Mouse (Mus musculus) inflammation-experienced regulatory T-cells, adult 6 months (primary cell): ENCODE measurements around the gene Gtf3c6. TPM values are rescaled to one million over a fixed set of nuclear protein-coding genes. Genes with fewer than 3 reads are reported as not detected.

Source experiments
- ATAC-seq: one replicate; pipeline ENCODE4 v1.8.0; 2017
- polyA plus RNA-seq, 3 experiments: library from polyadenylated mRNA; unstranded; fragments of 100-300 nt; shearing (Covaris generic); gene quantifications; one replicate each; pipeline ENCODE4 v1.2.1; 2017

Gtf3c6 gene
- polyA plus RNA-seq, 3 experiments from 2014 or later = 113 to 128 (median 121) TPM

DNA sequence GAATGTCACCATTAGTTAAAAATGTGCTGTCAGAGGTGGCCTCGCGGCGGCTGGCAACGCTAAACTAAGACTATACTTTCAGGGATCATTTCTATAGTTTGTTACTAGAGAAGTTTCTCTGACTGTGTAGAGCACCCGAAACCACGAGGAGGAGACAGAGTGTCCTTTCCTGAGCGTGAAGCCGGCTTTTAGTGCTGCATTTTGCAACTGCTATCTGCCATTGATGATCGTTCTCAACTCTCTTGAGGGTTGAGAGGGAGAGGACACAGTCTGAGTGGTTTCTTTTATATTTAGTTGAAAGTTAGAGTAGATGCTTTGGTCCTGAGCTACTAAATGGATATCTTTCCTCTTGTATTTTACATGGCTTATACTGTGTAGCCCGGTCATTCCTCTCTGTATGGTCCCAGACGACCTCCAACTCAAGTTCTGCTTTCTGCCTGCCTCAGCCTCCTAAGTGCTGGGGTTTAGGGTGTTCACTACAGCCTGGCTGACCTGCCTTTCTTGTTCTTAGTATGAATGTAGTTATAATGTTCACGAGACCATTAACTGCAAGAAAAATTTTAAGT lies 576 bp upstream of the Gtf3c6 start:
- peak; percentile 64 for ATAC-seq

DNA sequence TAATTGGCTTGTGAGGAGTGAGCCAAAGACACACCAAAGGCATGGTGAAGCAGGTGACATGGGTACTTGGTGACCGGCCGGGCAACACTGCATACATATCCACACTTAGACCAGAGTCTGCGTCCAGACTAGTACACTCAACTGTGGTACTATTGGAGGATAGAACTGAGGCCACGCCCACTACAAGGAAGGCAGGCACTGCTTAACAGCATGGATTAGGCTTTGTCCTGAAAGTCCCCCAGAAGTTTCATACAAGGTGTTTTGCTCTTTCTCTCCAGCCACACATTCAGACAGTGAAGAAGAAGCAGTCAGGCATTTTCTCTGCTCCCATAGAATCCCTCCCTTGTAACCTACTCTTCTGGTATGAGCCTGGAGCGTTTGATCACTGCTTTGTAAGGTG lies 1.2 kb downstream of the Gtf3c6 start:
- no peak for ATAC-seq

DNA sequence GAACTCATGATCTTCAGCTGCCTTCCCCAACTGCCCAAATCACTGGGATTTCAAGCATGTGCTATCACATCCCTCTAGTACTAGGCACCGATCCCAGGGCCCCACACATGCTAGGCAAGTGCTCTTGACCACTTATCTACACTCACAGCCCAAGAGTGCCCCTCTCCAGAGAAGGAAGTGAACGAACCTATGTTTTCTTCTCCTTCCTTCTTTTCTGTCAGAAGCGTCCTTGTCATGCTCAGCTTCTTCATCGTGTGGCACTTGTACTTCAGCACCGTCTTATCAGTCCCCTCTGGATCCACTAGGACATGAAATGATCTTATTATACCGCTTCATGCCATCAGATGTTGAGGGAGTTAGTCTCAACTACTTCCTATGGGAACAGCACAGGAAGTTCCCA lies 6.9 kb downstream of the Gtf3c6 start:
- ATAC-seq = no peak

DNA sequence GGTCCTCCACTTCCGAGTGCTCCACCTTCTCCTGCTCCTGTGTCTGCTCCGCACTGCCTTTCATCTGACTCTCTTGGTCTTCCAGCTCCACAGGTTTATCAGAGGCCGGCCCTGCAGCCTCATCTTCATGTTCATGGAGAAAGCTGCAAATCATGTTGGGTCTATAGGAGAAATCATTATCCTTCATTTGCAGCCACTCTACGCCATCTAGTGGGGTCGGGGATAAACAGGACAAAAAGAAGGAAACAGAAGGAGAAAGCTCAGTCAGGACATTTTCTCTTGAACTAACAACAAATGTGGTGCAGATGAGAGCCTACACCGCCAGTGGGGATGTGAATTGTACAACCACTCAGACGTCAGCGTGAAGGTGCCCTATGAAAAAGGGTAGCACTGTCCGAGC lies 8.3 kb downstream of the Gtf3c6 start:
- no peak for ATAC-seq

DNA sequence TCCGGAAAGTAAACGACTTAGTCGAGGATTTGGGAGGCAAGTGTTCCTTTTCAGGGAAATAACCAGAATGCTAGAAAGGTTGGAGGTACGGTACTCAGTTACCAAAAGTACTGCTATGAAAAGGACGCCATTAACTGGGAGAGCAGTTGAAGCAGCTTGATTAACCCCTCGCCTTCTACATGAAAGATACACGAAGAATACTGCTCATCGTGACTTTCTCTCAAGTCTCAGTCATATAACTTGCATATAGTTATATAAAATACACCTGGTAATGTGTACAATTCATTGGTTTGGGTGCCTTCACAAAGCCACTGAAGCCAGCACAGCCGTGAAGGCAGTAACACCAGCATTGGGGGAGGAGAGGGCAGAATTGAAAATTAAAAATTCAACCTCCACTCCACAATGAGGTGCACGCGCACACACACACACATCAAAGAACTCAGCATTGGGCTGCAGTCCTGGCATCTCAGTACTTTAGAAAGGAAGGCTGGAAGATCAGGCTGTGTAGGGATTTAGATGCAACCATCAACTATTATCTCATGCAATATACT lies 10.7 kb downstream of the Gtf3c6 start:
- peak; percentile 9 for ATAC-seq

DNA sequence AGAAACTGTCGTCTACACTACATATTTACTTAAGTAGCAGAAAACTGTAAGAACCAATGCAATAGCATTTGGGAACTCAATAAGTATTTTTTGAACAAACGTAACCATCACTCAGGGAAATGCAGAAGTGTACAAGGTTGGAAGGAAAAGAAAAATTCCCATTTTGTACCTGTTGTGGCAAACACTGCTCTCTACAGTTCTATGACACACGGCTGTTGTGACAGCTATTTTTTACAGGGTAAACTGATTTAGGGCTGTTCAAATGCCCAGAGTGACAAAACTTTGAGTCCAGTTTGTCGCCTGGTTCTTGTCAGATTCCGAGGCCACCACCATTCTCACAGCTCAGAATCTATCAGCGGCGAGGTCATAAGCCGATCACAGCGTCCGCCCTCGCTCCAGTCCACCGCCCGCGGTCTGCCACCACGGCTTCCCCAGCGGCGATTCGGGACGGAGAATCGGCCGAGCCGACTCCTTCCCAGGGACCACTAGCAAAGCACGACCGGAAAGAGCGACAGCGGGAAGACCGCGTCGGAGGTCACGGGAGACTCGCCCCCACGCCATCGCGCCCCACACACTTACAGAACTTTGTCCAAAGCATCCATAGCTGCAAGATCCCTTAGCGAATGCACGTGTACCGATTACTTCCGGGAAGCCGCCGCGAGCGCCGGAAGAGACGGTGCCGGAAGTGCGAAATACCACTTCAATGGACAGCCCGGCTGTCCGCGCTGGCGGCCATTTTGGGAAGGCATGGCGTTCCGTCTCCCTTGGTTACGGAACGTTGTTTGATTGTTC lies 11.3 kb downstream of the Gtf3c6 start, which contains the start of gene Rpf2:
Gene Rpf2, minus strand, starts transcription at position 663 of the 792 bp plus-strand sequence.
- peak; percentile 99 for ATAC-seq

DNA sequence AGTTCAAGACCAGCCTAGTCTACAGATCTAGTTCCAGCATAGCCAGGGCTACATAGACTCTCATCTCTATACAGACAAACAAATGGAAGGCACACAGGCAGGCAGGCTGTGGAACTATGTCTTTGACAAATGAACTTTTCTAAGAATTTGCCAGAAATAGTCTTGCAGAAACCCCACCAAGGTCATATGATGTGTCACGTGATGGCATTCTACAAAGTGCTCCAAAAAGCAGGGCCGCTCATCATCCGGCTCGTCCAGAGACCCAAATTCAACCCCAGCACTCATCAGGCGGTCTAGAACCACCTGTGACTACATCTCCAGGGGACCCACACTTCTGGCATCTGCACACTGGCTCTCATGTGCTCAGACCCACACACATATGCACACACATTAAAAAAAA lies 20.1 kb downstream of the Gtf3c6 start:
- ATAC-seq = no peak

DNA sequence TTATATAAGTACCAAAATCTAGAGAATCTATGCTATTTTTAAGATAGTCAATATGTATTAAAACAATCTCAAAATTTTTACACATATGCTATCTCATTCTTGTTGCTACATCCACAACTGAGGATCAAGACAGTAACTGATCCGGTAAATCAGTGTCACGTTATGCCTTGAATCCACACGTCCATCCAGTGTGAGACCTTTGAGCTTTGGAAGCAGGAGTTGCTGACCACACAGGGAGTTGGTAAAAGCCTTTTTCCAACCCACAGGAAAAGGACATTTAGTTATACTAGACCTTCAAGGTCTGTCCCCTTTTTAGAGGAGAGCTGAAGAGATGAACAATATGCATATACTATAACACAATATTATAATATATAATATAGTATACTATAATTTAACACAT lies 24.7 kb downstream of the Gtf3c6 start:
- ATAC-seq = no peak

DNA sequence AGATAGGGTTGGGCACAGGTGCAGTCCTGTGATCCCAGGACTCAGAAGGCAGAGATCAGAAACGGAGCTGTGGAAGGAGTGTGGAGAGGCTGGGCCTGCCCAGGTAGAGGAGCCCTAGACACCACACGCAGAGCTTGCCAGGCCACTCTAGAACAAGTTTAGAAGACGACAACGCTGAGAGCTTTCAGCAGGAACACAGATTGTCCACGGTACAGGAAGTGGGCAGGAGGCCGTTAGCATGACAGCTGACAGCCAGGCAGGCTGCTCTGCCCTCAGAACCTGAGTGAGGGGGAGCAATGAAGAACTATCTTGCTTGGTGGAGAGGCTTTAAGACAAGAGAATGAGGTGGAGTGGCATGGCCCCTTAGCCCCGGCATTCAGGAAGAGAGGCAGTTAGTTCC lies 25.5 kb downstream of the Gtf3c6 start:
- peak; percentile 52 for ATAC-seq

DNA sequence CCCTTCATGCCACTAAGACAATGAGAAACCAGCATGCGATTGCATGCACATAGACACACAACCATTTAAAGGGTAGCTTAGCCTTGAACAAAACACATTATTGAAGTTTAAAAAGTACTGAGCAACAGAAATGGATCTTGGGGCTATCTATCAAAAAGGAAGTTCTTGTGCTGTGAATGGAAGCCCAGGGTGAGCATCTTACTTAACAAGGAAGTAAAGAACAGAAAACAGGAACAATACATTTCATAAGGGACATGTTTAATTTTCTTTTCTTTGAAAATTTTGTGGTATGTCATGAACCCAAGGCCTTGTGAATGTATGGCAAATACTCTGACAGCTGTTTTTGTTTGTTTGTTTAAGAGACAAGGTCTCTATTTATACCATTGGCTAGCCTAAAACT lies 28.2 kb downstream of the Gtf3c6 start:
- ATAC-seq = no peak

DNA sequence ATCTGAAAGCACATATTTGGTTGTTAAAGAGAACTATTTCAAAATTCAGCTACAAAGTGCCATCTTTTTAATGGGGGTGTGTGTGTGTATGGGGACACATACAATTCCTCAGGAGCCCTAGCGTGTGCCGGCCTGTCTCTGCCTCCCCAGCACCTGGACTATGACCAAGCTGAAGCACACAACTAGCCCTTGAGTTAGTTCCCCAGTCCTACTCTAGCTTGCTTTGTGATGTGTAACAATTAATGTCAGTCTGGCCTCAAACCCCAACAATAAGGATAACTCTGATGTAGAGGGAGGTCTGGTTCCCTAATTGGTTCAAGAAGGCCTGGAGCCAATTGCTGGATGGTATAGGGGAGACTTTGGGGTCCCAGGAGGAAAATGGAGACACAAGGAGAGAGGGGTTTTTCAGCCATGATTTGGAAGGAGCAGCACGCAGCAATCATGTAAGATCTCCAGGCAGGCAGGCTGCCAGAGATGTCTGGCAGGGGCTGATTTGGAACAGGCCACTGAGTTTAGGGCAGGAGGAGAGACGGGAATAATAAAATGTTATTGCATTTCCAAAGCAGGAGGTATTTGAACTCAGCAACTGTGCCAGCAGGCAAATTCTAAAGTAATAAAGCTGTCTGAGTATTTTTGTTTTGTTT lies 30.1 kb downstream of the Gtf3c6 start:
- no peak for ATAC-seq

DNA sequence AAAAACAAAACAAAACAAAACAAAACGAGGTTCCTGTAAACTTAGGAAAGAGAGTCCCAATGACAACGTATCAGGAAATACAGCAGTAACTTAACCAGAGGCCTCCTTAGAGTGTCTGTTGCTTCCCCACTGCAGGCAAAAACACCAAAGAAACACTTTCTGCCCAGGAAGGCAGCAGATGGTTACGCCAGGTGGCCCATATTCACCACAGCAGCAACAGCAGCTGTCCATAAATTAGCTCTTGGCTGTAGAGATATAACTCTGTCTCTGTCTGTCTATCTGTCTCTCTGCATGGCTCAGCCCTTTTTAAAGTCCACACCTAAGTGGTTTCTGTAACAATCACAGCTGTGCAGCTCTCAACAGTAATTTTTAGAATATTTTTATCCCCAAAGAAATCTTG lies 39.0 kb downstream of the Gtf3c6 start:
- ATAC-seq = no peak

DNA sequence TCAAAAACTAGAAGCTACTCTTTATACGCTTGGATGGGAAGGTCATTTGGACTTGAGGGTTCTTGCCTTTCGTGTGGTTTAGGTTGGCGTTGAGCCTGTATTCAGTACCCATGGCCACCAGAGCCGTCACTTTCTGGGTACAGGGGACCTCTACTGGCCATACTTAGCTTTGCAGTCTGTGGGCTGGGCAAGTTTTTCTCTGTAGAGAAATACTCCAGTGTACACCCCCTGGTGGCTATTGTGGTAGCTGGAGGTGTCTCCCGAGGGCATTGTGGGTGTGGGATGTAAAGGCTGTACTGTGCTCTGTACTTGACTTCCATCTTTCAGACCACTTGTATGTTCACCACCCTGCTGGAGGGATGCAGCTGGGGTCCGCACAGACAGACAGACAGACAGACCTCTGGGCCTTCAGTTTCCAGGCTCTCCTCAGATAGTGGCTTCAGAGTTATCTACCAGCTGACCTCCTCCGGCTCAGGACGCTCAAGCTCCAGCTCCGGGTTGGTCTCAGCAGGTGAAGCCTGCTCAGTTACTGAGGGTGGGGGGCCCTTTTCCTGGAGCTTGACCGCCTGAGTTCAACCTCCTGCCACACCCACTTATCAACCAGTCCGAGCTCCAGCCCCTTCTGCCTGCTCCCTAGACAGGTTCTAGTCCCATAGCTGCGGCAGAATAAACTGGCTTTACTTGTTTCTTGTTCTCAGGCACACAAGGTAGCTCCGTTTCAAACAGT lies 45.3 kb downstream of the Gtf3c6 start:
- peak; percentile 100 for ATAC-seq

Other genes starting within 250 kb of the Gtf3c6 start
- not detected for gene Mfsd4b1, start 232.8 kb downstream of the Gtf3c6 start, polyA plus RNA-seq
- gene Slc16a10, start 115.8 kb downstream of the Gtf3c6 start, polyA plus RNA-seq = 1 to 10 TPM in 2 of 3 experiments, under 1 TPM in 1; 0.45 to 5.5 (median 3.1) TPM
- gene Rpf2, start 11.1 kb downstream of the Gtf3c6 start, polyA plus RNA-seq = 10 to 100 TPM; 59.8 to 68.0 (median 65.5) TPM
- gene Amd1, start 44.1 kb upstream of the Gtf3c6 start, polyA plus RNA-seq = 10 to 100 TPM; 49.4 to 80.0 (median 63.0) TPM
- gene Cdk19, start 81.5 kb upstream of the Gtf3c6 start, polyA plus RNA-seq = 10 to 100 TPM in 2 of 3 experiments, 1 to 10 TPM in 1; 8.7 to 15.9 (median 12.1) TPM